Mouse (Mus musculus) E14TG2a.4 (cell line): Measurements from ENCODE around the gene Gp9.

Source experiments
- CTCF ChIP-seq: conservative IDR thresholded peaks from 2 replicates; pipeline ENCODE4 v1.5.1; 2014; ENCODE audit warnings: low read length
- NANOG ChIP-seq: IDR thresholded peaks from 2 replicates; pipeline ENCODE4 v1.6.1; 2014; ENCODE audit warnings: borderline replicate concordance, low read length, mixed read lengths
- POU5F1 ChIP-seq: IDR thresholded peaks from 2 replicates; pipeline ENCODE4 v1.6.1; 2014; ENCODE audit warnings: low read length, borderline replicate concordance

GRCm38 (mm10) chr6:87748531-87748930, 29.3 kb upstream of the Gp9 start:
- TF ChIP-seq CTCF = no peak
- TF ChIP-seq NANOG = no peak
- no peak for TF ChIP-seq POU5F1
